Mouse (Mus musculus) G1E (cell line): ENCODE results near the gene Itga5. TPM values are rescaled to one million over a fixed set of nuclear protein-coding genes. Genes with fewer than 3 reads are reported as not detected.

Experiments
- ATAC-seq: 2 replicates; pipeline ENCODE4 v1.8.0; 2016; ENCODE audit warnings: mild to moderate bottlenecking; ENCODE audit not compliant: insufficient number of reproducible peaks, poor library complexity, low FRiP score, severe bottlenecking; ENCODE audit errors: extremely low read depth
- DNase-seq: peaks from one replicate; pipeline ENCODE4 v3.0.0; 2012; ENCODE audit warnings: low spot score
- H3K27me3 ChIP-seq: 2 replicates; pipeline ENCODE4 v1.6.1; 2012; ENCODE audit warnings: mild to moderate bottlenecking, low read length, inconsistent platforms; ENCODE audit not compliant: insufficient read depth
- H3K36me3 ChIP-seq: replicated peaks from 2 replicates; pipeline ENCODE3; 2012; ENCODE audit warnings: mild to moderate bottlenecking, inconsistent platforms
- H3K4me1 ChIP-seq: 2 replicates; pipeline ENCODE4 v1.6.1; 2012; ENCODE audit warnings: low read depth, low read length, inconsistent platforms, mixed read lengths; ENCODE audit not compliant: insufficient read depth
- H3K4me3 ChIP-seq: 2 replicates; pipeline ENCODE4 v1.5.1; 2012; ENCODE audit warnings: low read depth, mild to moderate bottlenecking, inconsistent platforms, low read length, moderate library complexity, mixed read lengths
- H3K9me3 ChIP-seq: replicated peaks from 2 replicates; pipeline ENCODE4 v1.6.1; 2012; ENCODE audit warnings: inconsistent platforms
- CTCF ChIP-seq: IDR thresholded peaks from 2 replicates; pipeline ENCODE4 v1.5.1; 2012; ENCODE audit warnings: low read depth, low read length, inconsistent platforms, mixed read lengths
- GATA1 ChIP-seq: IDR thresholded peaks from 2 replicates; pipeline ENCODE4 v1.6.1; 2012; ENCODE audit warnings: borderline replicate concordance, low read length, inconsistent platforms, mixed read lengths
- GATA2 ChIP-seq: IDR thresholded peaks from 2 replicates; pipeline ENCODE4 v1.6.1; 2012; ENCODE audit warnings: low read depth, low read length, inconsistent platforms, borderline replicate concordance
- POLR2AphosphoS5 ChIP-seq: IDR thresholded peaks from 2 replicates; pipeline ENCODE4 v1.6.1; 2012; ENCODE audit warnings: low read depth, low read length, inconsistent platforms; ENCODE audit not compliant: insufficient replicate concordance
- TAL1 ChIP-seq: conservative IDR thresholded peaks from 2 replicates; pipeline ENCODE4 v1.6.1; 2012; ENCODE audit warnings: low read depth, low read length, inconsistent platforms, mixed read lengths
- polyA plus RNA-seq: library from polyadenylated mRNA; stranded (reverse); fragments of >175 nt; gene quantifications from 2 replicates; pipeline ENCODE4 v1.2.3, GENCODE M21; 2012
- total RNA-seq, 2 experiments: library from RNA; stranded (forward) in 1 of 2; stranded (reverse) in 1 of 2; fragments of 200-1000 nt in 1 of 2; fragments of >200 nt in 1 of 2; fragmentation: Nextera tagmentation in 1 of 2; gene quantifications; 2 replicates each; pipeline ENCODE4 v1.2.3; 2014 to 2017

Itga5 gene
- total and polyA plus RNA-seq, 3 experiments: 0.11 to 0.62 TPM; not detected in 1

DNA sequence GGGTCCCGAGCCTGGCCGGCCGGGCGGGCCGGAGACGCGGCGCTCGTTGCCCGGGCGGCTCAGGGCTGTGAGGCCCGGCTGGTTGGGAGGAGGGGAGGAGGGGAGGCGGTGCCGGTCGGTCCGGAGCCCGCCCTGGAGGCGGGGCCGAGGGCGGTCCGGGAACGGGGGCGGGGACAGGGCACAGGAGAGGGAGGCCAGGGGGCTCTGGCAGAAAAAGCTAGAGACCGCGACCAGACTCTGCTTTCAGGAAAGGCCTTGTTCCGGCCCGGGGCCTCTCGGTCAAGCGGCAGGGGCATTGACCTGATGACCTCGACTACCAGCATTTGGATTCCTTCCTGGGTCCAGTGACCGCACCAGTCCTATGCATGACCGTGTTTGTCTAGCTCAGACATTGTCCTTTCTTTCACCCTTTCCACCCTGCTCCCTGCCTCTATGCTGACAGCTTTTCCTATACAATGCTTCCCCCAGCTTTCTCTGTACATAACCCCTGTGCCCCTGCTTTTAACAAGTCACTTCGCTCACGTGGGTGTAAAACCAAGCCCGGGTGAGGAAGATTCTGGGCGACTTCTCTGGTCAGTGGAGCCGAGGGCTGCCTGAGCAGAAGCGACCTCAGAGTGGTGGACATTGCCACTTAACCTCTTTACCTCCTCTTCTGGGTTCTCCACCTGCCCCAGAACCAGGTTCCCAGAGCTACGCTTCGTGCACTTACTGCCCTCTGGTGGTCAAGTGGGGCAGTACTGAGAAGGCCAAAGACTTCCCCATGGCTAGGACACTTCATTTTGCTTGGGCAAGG lies 42.9 kb downstream of the Itga5 start:
- Histone ChIP-seq H3K4me1 (peaks cover 58% of the 10 kb centered on the region), H3K36me3 (peaks cover 94% of the 10 kb centered on the region), H3K4me3 (peak overlapping the region; percentile 71), H3K27me3 (no peaks in the 10 kb centered on the region), H3K9me3 (no peaks in the 10 kb centered on the region)
- ATAC-seq: peak; percentile 87
- TF ChIP-seq GATA2 (no peak), CTCF (peak; percentile 97)
- peak; percentile 89 for DNase-seq

- Histone ChIP-seq H3K4me3 (peak overlapping the region; percentile 71), H3K27me3 (no peaks in the 10 kb centered on the region), H3K4me1 (peaks cover 62% of the 10 kb centered on the region), H3K36me3 (peaks cover 94% of the 10 kb centered on the region), H3K9me3 (no peaks in the 10 kb centered on the region)
- ATAC-seq: no peak
- no peak for TF ChIP-seq GATA1
- TF ChIP-seq CTCF: no peak
- no peak for TF ChIP-seq POLR2AphosphoS5
- no peak for DNase-seq
Measured at GRCm38 (mm10) chr15:103323070-103323454, 43.5 kb downstream of the Itga5 start.

DNA sequence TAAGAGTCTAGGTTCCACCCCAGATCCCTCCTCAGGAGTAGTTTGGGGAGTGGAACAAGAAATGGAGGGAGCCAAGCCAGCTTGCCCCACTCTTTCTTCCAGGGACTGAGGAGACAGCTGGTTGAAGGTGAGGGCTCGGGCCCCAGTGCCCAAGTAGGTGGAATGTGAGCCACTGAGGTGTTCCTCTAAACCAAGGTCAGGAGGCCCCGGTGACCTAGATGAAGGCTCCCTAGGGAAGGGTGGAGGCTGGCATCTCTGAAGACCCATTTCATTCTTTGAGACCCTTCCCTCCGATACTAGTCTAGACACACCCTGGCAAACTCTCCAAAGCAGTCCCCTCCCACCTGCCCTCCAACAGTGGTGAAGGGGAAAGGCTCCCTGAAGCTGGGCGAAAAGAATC lies 44.2 kb downstream of the Itga5 start:
- Histone ChIP-seq H3K4me3 (peak overlapping the region; percentile 71; the same call in 1 of the 2 replicates), H3K36me3 (peaks cover 94% of the 10 kb centered on the region), H3K9me3 (no peaks in the 10 kb centered on the region), H3K27me3 (no peaks in the 10 kb centered on the region), H3K4me1 (peaks cover 68% of the 10 kb centered on the region)
- TF ChIP-seq CTCF: no peak
- no peak for TF ChIP-seq GATA2
- no peak for TF ChIP-seq POLR2AphosphoS5
- no peak for TF ChIP-seq TAL1
- TF ChIP-seq GATA1: no peak
- DNase-seq (no peak), ATAC-seq (no peak)

GRCm38 (mm10) chr15:103321076-103321475 lies 45.5 kb downstream of the Itga5 start:
- ATAC-seq: no peak
- Histone ChIP-seq H3K27me3 (no peaks in the 10 kb centered on the region), H3K9me3 (no peaks in the 10 kb centered on the region), H3K36me3 (peaks cover 96% of the 10 kb centered on the region), H3K4me3 (no peak overlapping the region), H3K4me1 (peaks cover 77% of the 10 kb centered on the region)
- DNase-seq: no peak
- TF ChIP-seq GATA2: no peak
- TF ChIP-seq CTCF: peak; percentile 65

GRCm38 (mm10) chr15:103318201-103318816 lies 48.3 kb downstream of the Itga5 start:
- DNase-seq (no peak), ATAC-seq (no peak)
- Histone ChIP-seq H3K27me3 (no peaks in the 10 kb centered on the region), H3K4me3 (no peak overlapping the region), H3K9me3 (no peaks in the 10 kb centered on the region), H3K36me3 (peaks cover 98% of the 10 kb centered on the region), H3K4me1 (peaks cover 79% of the 10 kb centered on the region)
- TF ChIP-seq TAL1 (no peak), POLR2AphosphoS5 (no peak), GATA1 (no peak), CTCF (no peak), GATA2 (no peak)

- TF ChIP-seq GATA1: no peak
- TF ChIP-seq CTCF: no peak
- no peak for TF ChIP-seq POLR2AphosphoS5
- TF ChIP-seq TAL1: no peak
- no peak for TF ChIP-seq GATA2
- no peak for ATAC-seq
- no peaks in the 10 kb centered on the region for H3K27me3 ChIP-seq
- H3K4me1 ChIP-seq: peaks cover 77% of the 10 kb centered on the region
- H3K4me3 ChIP-seq: no peak overlapping the region
- no peak for DNase-seq
- H3K36me3 ChIP-seq: peaks cover 98% of the 10 kb centered on the region
- no peaks in the 10 kb centered on the region for H3K9me3 ChIP-seq
Measured at GRCm38 (mm10) chr15:103317731-103318130, 48.8 kb downstream of the Itga5 start.
